Mouse (Mus musculus) intestine, embryonic 15.5 days (tissue): ENCODE data around the gene Ush2a. TPM values are rescaled to one million over a fixed set of nuclear protein-coding genes. Genes with fewer than 3 reads are reported as not detected.

Source experiments
- ATAC-seq: fragments of 200-750 bp; cut with Nextera tagmentation; 2 replicates; pipeline ENCODE4 v1.8.0; 2017; ENCODE audit warnings: moderate TSS enrichment, moderate library complexity
- H3K27ac ChIP-seq: fragments of 300-500 bp; sonication (generic); 2 replicates; pipeline ENCODE4 v1.5.1; 2015; ENCODE audit warnings: mild to moderate bottlenecking, inconsistent platforms
- H3K27me3 ChIP-seq: fragments of 300-500 bp; sonication (generic); replicated peaks from 2 replicates; pipeline ENCODE4 v1.6.1; 2015; ENCODE audit warnings: inconsistent platforms
- H3K36me3 ChIP-seq: fragments of 300-500 bp; sonication (generic); 2 replicates; pipeline ENCODE4 v1.6.1; 2015; ENCODE audit warnings: inconsistent platforms
- H3K4me1 ChIP-seq: fragments of 300-500 bp; sonication (generic); replicated peaks from 2 replicates; pipeline ENCODE4 v1.6.1; 2015; ENCODE audit warnings: inconsistent platforms
- H3K4me2 ChIP-seq: fragments of 300-500 bp; sonication (generic); replicated peaks from 2 replicates; pipeline ENCODE4 v1.6.1; 2015; ENCODE audit warnings: mild to moderate bottlenecking, inconsistent platforms
- H3K4me3 ChIP-seq: fragments of 300-500 bp; sonication (generic); replicated peaks from 2 replicates; pipeline ENCODE4 v1.5.1; 2015; ENCODE audit warnings: inconsistent platforms
- H3K9ac ChIP-seq: fragments of 300-500 bp; sonication (generic); 2 replicates; pipeline ENCODE4 v1.6.1; 2015; ENCODE audit warnings: inconsistent platforms
- H3K9me3 ChIP-seq: fragments of 300-500 bp; sonication (generic); 2 replicates; pipeline ENCODE4 v1.6.1; 2016; ENCODE audit warnings: inconsistent platforms
- WGBS: fragments of 180-500 bp; shearing (Covaris S2); methylation state at CpG from one replicate; pipeline ENCODE4 v1.1.7; 2015; 5-methylcytosine and 5-hydroxymethylcytosine counted together
- polyA plus RNA-seq: library from polyadenylated mRNA; unstranded; fragments of >200 nt; fragmentation: Nextera tagmentation; extraction: Ambion mirVana; gene quantifications from 2 replicates; pipeline ENCODE4 v1.2.1, GENCODE M21; 2015

The Ush2a gene
- 0.04 and 0.09 TPM in 2 replicates for polyA plus RNA-seq

GRCm38 (mm10) chr1:188261903-188262682, at the start of gene Ush2a:
TSS of gene Ush2a (plus strand) at chr1:188262023.
- Histone ChIP-seq H3K4me1 (no peaks in the 10 kb centered on the region), H3K27ac (no peak within 1 kb of the TSS), H3K9me3 (no peaks in the 10 kb centered on the region), H3K36me3 (no peaks in the 10 kb centered on the region), H3K9ac (no peak within 1 kb of the TSS), H3K27me3 (no peaks in the 10 kb centered on the region), H3K4me2 (no peak within 1 kb of the TSS), H3K4me3 (no peak within 1 kb of the TSS)
- WGBS: 72% methylated on average over 10 of the region's 10 CpGs
- ATAC-seq: no peak

- H3K27me3 ChIP-seq: no peaks in the 10 kb centered on the region
- no peaks in the 10 kb centered on the region for H3K9me3 ChIP-seq
- H3K4me2 ChIP-seq: no peak overlapping the region
- H3K27ac ChIP-seq: no peak overlapping the region
- no peak overlapping the region for H3K9ac ChIP-seq
- ATAC-seq: no peak
- no peak overlapping the region for H3K4me3 ChIP-seq
- 58% methylated on average over 10 of the region's 10 CpGs for WGBS
- no peaks in the 10 kb centered on the region for H3K4me1 ChIP-seq
- no peaks in the 10 kb centered on the region for H3K36me3 ChIP-seq
Observed at GRCm38 (mm10) chr1:188214885-188215611, 46.8 kb upstream of the Ush2a start.

- H3K27me3 ChIP-seq: no peaks in the 10 kb centered on the region
- WGBS: 77% methylated on average over 4 of the region's 4 CpGs
Observed at GRCm38 (mm10) chr1:188221226-188221792, 40.5 kb upstream of the Ush2a start.

GRCm38 (mm10) chr1:188233036-188233724, 28.6 kb upstream of the Ush2a start:
- H3K27me3 ChIP-seq: no peaks in the 10 kb centered on the region
- H3K27ac ChIP-seq: no peak overlapping the region
- H3K36me3 ChIP-seq: no peaks in the 10 kb centered on the region
- ATAC-seq: no peak
- no peak overlapping the region for H3K4me3 ChIP-seq
- no peaks in the 10 kb centered on the region for H3K4me1 ChIP-seq
- 84% methylated on average over 5 of the region's 5 CpGs for WGBS
- no peaks in the 10 kb centered on the region for H3K9me3 ChIP-seq
- H3K9ac ChIP-seq: no peak overlapping the region
- no peak overlapping the region for H3K4me2 ChIP-seq

More at GRCm38 (mm10) chr1:188221226-188221792, 40.5 kb upstream of the Ush2a start:
- no peak for ATAC-seq
- H3K9ac ChIP-seq: no peak overlapping the region
- H3K4me1 ChIP-seq: no peaks in the 10 kb centered on the region
- no peak overlapping the region for H3K27ac ChIP-seq
- H3K36me3 ChIP-seq: no peaks in the 10 kb centered on the region
- no peaks in the 10 kb centered on the region for H3K9me3 ChIP-seq
- H3K4me2 ChIP-seq: no peak overlapping the region
- H3K4me3 ChIP-seq: no peak overlapping the region

GRCm38 (mm10) chr1:188238636-188239035, 23.2 kb upstream of the Ush2a start:
- Histone ChIP-seq H3K27me3 (no peaks in the 10 kb centered on the region), H3K4me1 (no peaks in the 10 kb centered on the region), H3K4me3 (no peak overlapping the region), H3K9me3 (no peaks in the 10 kb centered on the region), H3K9ac (no peak overlapping the region), H3K36me3 (no peaks in the 10 kb centered on the region), H3K27ac (no peak overlapping the region), H3K4me2 (no peak overlapping the region)
- no peak for ATAC-seq

GRCm38 (mm10) chr1:188241766-188242165, 20.1 kb upstream of the Ush2a start:
- 90% methylated on average over 10 of the region's 10 CpGs for WGBS
- Histone ChIP-seq H3K4me3 (no peak overlapping the region), H3K27me3 (no peaks in the 10 kb centered on the region), H3K27ac (no peak overlapping the region), H3K36me3 (no peaks in the 10 kb centered on the region), H3K9ac (no peak overlapping the region), H3K4me2 (no peak overlapping the region), H3K4me1 (no peaks in the 10 kb centered on the region), H3K9me3 (no peaks in the 10 kb centered on the region)
- no peak for ATAC-seq

GRCm38 (mm10) chr1:188257500-188257899, 4.3 kb upstream of the Ush2a start:
- no peaks in the 10 kb centered on the region for H3K27me3 ChIP-seq
- H3K4me1 ChIP-seq: no peaks in the 10 kb centered on the region
- no peak overlapping the region for H3K27ac ChIP-seq
- H3K4me2 ChIP-seq: no peak overlapping the region
- no peak for ATAC-seq
- WGBS: 80% methylated on average over 7 of the region's 7 CpGs
- no peak overlapping the region for H3K4me3 ChIP-seq
- H3K9ac ChIP-seq: no peak overlapping the region
- H3K9me3 ChIP-seq: no peaks in the 10 kb centered on the region
- H3K36me3 ChIP-seq: no peaks in the 10 kb centered on the region

- Histone ChIP-seq H3K4me2 (no peak overlapping the region), H3K9me3 (no peaks in the 10 kb centered on the region), H3K27ac (no peak overlapping the region), H3K9ac (no peak overlapping the region), H3K4me1 (no peaks in the 10 kb centered on the region), H3K27me3 (no peaks in the 10 kb centered on the region), H3K36me3 (no peaks in the 10 kb centered on the region), H3K4me3 (no peak overlapping the region)
- no peak for ATAC-seq
- 73% methylated on average over 6 of the region's 6 CpGs for WGBS
Observed at GRCm38 (mm10) chr1:188260259-188261107, 1.3 kb upstream of the Ush2a start.

- no peak for ATAC-seq
- Histone ChIP-seq H3K9ac (no peak overlapping the region), H3K4me1 (no peaks in the 10 kb centered on the region), H3K27me3 (no peaks in the 10 kb centered on the region), H3K4me2 (no peak overlapping the region), H3K36me3 (no peaks in the 10 kb centered on the region), H3K9me3 (no peaks in the 10 kb centered on the region), H3K4me3 (no peak overlapping the region), H3K27ac (no peak overlapping the region)
- 54% methylated on average over 11 of the region's 11 CpGs for WGBS
Observed at GRCm38 (mm10) chr1:188267127-188267722, 5.4 kb downstream of the Ush2a start.

- Histone ChIP-seq H3K36me3 (no peaks in the 10 kb centered on the region), H3K9ac (no peak overlapping the region), H3K4me2 (no peak overlapping the region), H3K9me3 (no peaks in the 10 kb centered on the region), H3K4me1 (no peaks in the 10 kb centered on the region), H3K27me3 (no peaks in the 10 kb centered on the region), H3K4me3 (no peak overlapping the region), H3K27ac (no peak overlapping the region)
- ATAC-seq: no peak
- 84% methylated on average over 6 of the region's 6 CpGs for WGBS
Observed at GRCm38 (mm10) chr1:188269071-188269470, 7.2 kb downstream of the Ush2a start.

GRCm38 (mm10) chr1:188313303-188313702, 51.5 kb downstream of the Ush2a start:
- Histone ChIP-seq H3K36me3 (no peaks in the 10 kb centered on the region), H3K4me3 (no peak overlapping the region), H3K27ac (no peak overlapping the region), H3K27me3 (no peaks in the 10 kb centered on the region), H3K9ac (no peak overlapping the region), H3K9me3 (no peaks in the 10 kb centered on the region), H3K4me2 (no peak overlapping the region), H3K4me1 (no peaks in the 10 kb centered on the region)
- WGBS: 93% methylated on average over 7 of the region's 7 CpGs
- no peak for ATAC-seq
